Mouse (Mus musculus) testis, adult 2 months (tissue): ENCODE measurements around the gene Pde11a.

Source experiments
- CTCF ChIP-seq: fragments of 200-500 bp; IDR thresholded peaks from 2 replicates; pipeline ENCODE4 v1.5.1; 2012; ENCODE audit warnings: low read depth, mild to moderate bottlenecking, inconsistent platforms, low read length, moderate library complexity; ENCODE audit not compliant: control insufficient read depth, insufficient read depth, insufficient replicate concordance
- POLR2A ChIP-seq: fragments of 200-500 bp; IDR thresholded peaks from 2 replicates; pipeline ENCODE4 v1.6.1; 2012; ENCODE audit warnings: low read depth, mild to moderate bottlenecking, inconsistent platforms, low read length, moderate library complexity; ENCODE audit not compliant: control insufficient read depth

- TF ChIP-seq POLR2A (no peak), CTCF (no peak)
Measured at GRCm38 (mm10) chr2:76068155-76068554, 270.4 kb downstream of the Pde11a start.
